Mouse (Mus musculus) heart, adult 2 months (tissue): ENCODE data around the gene Aoc3. TPM values are rescaled to one million over a fixed set of nuclear protein-coding genes. Genes with fewer than 3 reads are reported as not detected.

Experiments used
- DNase-seq, 2 experiments: peaks; one replicate each; pipeline ENCODE4 v3.0.0; 2021
- H3K27ac ChIP-seq: fragments of 200-600 bp; 2 replicates; pipeline ENCODE4 v1.8.1; 2022
- H3K27me3 ChIP-seq: fragments of 200-500 bp; 2 replicates; pipeline ENCODE4 v1.6.1; 2012; ENCODE audit warnings: mild to moderate bottlenecking, low read length, inconsistent platforms, mixed read lengths; ENCODE audit not compliant: control insufficient read depth, insufficient read depth
- H3K36me3 ChIP-seq: fragments of 200-500 bp; 2 replicates; pipeline ENCODE4 v1.6.1; 2012; ENCODE audit warnings: low read length, inconsistent platforms; ENCODE audit not compliant: control insufficient read depth, insufficient read depth
- H3K4me1 ChIP-seq: fragments of 200-500 bp; 2 replicates; pipeline ENCODE4 v1.6.1; 2011; ENCODE audit warnings: low read length; ENCODE audit not compliant: control insufficient read depth, insufficient read depth
- H3K4me3 ChIP-seq: fragments of 200-600 bp; 2 replicates; pipeline ENCODE4 v1.8.1; 2022
- H3K79me2 ChIP-seq: fragments of 200-500 bp; replicated peaks from 2 replicates; pipeline ENCODE4 v1.6.1; 2012; ENCODE audit warnings: mild to moderate bottlenecking, inconsistent platforms, low read length, moderate library complexity, mixed read lengths; ENCODE audit not compliant: control insufficient read depth, insufficient read depth
- H3K9ac ChIP-seq: fragments of 200-500 bp; 2 replicates; pipeline ENCODE4 v1.6.1; 2012; ENCODE audit warnings: low read depth, mild to moderate bottlenecking, control low read depth, inconsistent platforms, low read length, mixed read lengths
- CTCF ChIP-seq: fragments of 200-600 bp; IDR thresholded peaks from 2 replicates; pipeline ENCODE4 v1.8.1; 2022; ENCODE audit warnings: antibody characterized with exemption, mild to moderate bottlenecking, moderate library complexity
- EP300 ChIP-seq: fragments of 200-500 bp; IDR thresholded peaks from 2 replicates; pipeline ENCODE4 v1.6.1; 2011; ENCODE audit warnings: low read depth, low read length, control low read depth; ENCODE audit not compliant: insufficient read depth
- POLR2A ChIP-seq: fragments of 200-500 bp; IDR thresholded peaks from 2 replicates; pipeline ENCODE4 v1.6.1; 2011; ENCODE audit warnings: mild to moderate bottlenecking, low read depth, low read length, control low read depth; ENCODE audit not compliant: insufficient read depth
- WGBS: fragments of 180-500 bp; shearing (Covaris S2); methylation state at CpG from one replicate; pipeline ENCODE4 v1.1.7; 2018; 5-methylcytosine and 5-hydroxymethylcytosine counted together
- intact Hi-C: fragments of 180-260 bp; cut with DNase I; formaldehyde crosslinking; loops from one replicate; pipeline ENCODE4 v1.15.1; 2025
- polyA plus RNA-seq: library from polyadenylated mRNA; depleted of rRNA; stranded (reverse); fragments of >200 nt; gene quantifications from 2 replicates; pipeline ENCODE4 v1.2.3, GENCODE M21; 2012
- total RNA-seq, 2 experiments: library from RNA; stranded (reverse); gene quantifications; 2 replicates each; pipeline ENCODE4 v1.2.3; 2021

Aoc3 gene
- total and polyA plus RNA-seq, 3 experiments, result 11.5 to 21.8 (median 13.3) TPM

DNA sequence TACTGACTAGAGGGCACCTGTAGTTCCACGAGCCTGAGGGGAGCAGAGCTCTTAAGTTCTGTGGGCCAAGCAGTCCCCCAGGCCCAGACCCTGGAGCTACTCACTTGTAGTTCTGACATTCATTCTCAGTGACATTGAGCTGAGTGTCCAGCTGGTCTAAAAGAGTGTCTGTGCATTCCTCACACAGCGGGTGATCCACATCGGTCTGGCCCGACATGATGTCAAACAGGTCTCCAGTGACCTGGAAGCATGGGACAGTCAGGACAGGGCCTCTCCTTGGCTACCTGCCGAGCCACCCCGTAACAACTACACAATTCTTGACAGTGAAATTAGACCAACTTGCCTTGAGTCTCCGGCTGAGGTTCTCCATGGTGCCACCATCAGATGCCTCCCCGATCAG is 35.2 kb upstream of the Aoc3 start:
- TF ChIP-seq POLR2A (no peak), EP300 (no peak), CTCF (no peak)
- DNase-seq, result no peak
- intact Hi-C loops, result no loop called here

DNA sequence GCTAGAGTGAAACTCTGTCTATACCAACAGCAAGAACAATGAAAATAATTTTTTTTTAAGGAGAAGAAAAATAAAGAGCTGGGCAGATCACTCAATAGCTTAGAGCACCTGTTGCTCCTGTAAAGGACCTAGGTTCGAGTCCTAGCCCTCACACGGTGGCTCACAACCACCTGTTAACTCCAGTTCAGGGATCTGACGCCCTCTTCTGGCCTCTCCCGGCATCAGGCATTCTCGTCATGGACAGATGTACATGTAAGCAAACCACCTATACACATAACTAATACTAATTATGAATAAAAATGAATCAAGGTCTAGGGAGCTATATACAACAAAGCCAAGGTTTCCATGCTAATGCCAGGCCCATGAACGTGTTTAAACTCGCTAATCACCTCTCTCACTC is 29.5 kb upstream of the Aoc3 start:
- intact Hi-C loops, result loop anchor here (10.0 kb wide), 1 partner anchor 306 kb away; no protein-coding TSS in a partner anchor
- Histone ChIP-seq H3K27me3 (no peaks in the 10 kb centered on the region), H3K4me3 (no peak overlapping the region; the same call in 1 of the 2 replicates), H3K9ac (no peak overlapping the region; the same call in 1 of the 2 replicates), H3K4me1 (peaks cover 3% of the 10 kb centered on the region), H3K27ac (no peak overlapping the region), H3K36me3 (peaks cover 3% of the 10 kb centered on the region), H3K79me2 (peaks cover 6% of the 10 kb centered on the region; the same call in 1 of the 2 replicates)
- WGBS, result 57% methylated on average over 7 of the region's 7 CpGs
- TF ChIP-seq EP300 (no peak), CTCF (peak; percentile 26)
- DNase-seq, result no peak

More for the DNA sequence above, 35.2 kb upstream of the Aoc3 start:
- Histone ChIP-seq H3K27ac (no peak overlapping the region), H3K4me1 (no peaks in the 10 kb centered on the region), H3K4me3 (no peak overlapping the region), H3K36me3 (no peaks in the 10 kb centered on the region), H3K27me3 (no peaks in the 10 kb centered on the region), H3K9ac (no peak overlapping the region), H3K79me2 (no peaks in the 10 kb centered on the region)
- WGBS, result 94% methylated on average over 8 of the region's 8 CpGs

DNA sequence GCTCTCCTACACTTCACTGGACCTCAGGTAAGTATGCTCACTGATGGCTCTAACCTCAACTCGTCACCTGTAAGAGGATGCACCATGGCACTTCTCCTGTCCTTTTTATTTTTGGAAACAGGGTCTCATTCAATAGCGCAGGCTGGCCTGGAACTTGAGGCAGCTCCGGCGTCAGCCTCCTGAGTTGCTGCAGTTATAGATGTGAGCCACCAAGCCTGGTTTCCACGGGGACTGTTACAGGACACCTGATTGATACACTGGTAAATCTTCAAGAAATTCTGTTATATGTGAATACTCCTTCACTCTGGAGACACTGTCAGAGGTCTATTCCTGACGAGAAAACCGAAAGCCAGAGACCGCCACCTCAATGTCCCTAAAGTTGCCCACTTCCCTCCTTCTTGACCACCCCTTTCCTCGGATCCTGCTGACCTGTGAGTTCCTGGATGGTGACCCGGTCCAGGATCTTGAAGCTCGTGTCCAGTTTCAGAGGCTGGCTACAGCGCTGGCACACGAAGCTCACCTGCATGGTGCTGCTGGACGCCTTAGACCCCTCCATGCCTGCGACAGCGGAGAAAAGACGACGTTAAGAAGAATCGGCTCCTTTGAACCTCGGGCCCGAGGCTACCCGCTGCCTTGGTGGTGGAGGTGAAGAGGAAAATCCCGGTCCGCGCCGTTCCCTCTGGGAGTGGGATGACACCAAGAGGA is 29.0 kb upstream of the Aoc3 start:
- 8% methylated on average over 26 of the region's 26 CpGs for WGBS
- Histone ChIP-seq H3K27ac (peak overlapping the region; percentile 70), H3K36me3 (peaks cover 3% of the 10 kb centered on the region), H3K9ac (peak overlapping the region; percentile 85), H3K27me3 (no peaks in the 10 kb centered on the region), H3K4me1 (peaks cover 3% of the 10 kb centered on the region), H3K79me2 (peaks cover 6% of the 10 kb centered on the region; the same call in 1 of the 2 replicates), H3K4me3 (peak overlapping the region; percentile 82)
- no peak for DNase-seq
- TF ChIP-seq CTCF, result no peak
- TF ChIP-seq POLR2A, result no peak
- TF ChIP-seq EP300, result no peak
- intact Hi-C loops, result loop anchor here (1.0 to 10.0 kb wide), 2 partner anchors 89 to 307 kb away; no protein-coding TSS in a partner anchor

DNA sequence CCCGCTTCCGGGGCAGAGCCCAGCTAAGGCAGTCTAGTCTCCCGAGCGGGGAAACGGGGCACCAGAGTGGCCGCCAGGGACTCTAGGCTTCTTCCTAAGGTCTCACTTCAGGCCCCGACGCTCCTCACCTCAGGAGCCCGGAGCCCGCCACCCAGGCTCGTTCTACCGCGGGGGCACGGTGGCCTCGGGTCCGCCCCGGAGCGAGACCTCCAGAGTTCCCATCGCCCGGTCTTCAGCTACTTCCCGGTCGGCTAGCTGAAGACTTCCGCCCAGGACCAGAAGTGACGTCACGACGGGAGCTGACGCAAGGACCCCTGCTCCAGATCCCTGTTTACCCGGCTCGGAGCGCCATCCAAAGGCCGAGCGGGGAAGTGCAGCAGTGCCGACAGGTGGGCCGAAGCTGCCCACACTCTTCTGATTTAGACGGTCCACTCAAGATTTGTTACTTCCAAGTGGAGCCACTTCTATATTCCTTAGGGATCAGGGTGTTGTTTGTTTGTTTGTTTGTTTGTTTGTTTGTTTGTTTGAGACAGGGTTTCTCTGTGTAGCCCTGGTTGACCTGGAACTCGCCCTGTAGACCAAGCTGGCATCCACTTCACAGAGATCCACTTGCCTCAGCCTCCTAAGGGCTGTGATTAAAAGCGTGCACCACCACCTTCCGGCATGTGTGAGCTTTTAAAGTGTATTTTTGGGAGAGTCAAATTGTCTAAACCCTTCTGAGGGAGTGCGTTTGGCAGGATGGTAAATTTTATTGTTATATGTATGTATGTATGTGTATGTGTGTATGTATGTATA is 28.2 kb upstream of the Aoc3 start, which contains the start of gene Becn1:
Becn1 (minus strand) TSS at position 283 of the 795 bp plus-strand sequence.
- Histone ChIP-seq H3K27ac (peak within 1 kb of the TSS; percentile 70), H3K36me3 (peaks cover 3% of the 10 kb centered on the region), H3K4me3 (peak within 1 kb of the TSS; percentile 82), H3K4me1 (peaks cover 3% of the 10 kb centered on the region), H3K9ac (peak within 1 kb of the TSS; percentile 85), H3K79me2 (peaks cover 6% of the 10 kb centered on the region; the same call in 1 of the 2 replicates), H3K27me3 (no peaks in the 10 kb centered on the region)
- TF ChIP-seq CTCF, result peak; percentile 100
- peak; percentile 89 for TF ChIP-seq EP300
- TF ChIP-seq POLR2A, result peak; percentile 71
- intact Hi-C loops, result loop anchor here (1.0 to 10.0 kb wide), 2 partner anchors 90 to 307 kb away; no protein-coding TSS in a partner anchor
- 7% methylated on average over 39 of the region's 39 CpGs for WGBS
- peak; percentile 94 to 98 for DNase-seq

DNA sequence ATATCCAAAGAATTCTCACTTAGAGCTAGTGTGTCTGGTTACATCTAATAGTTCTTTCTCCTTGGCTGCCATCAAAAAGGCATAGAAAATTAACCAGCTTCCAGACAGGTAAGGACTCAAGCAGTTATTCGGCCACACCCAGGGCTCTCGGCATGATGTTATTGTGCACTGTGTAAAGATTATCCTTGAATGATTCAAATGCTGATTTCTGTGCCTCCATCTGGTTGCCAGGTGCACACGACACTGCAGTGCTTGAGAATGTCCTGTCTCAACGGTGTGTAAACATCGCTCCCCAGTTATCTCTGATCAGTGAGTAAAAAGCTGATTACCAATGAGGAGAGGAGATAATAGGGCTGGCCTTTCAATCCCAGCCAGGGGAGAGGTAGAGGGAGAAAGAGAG is 22.7 kb upstream of the Aoc3 start:
- no peak for TF ChIP-seq EP300
- no peak for TF ChIP-seq CTCF
- TF ChIP-seq POLR2A, result no peak
- H3K9ac ChIP-seq, result no peak overlapping the region
- 34% methylated on average over 5 of the region's 5 CpGs for WGBS

DNA sequence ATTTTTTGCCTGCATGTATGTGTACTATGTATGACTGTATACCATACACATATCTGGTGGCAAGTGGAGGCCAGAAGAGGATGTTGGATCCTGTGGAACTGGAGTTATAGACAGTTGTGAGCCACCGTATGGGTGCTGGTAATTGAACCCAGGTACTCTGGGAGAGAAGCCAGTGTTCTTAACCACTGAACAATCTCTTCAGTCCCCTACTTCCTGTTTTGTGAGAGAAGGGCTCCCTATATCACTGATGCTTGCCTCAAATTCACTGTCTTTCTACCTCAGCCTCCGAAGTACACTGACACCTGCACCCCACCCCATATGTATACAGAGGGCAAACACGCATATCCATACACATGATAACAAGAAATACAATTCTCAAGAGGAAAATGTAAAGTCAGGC is 19.3 kb upstream of the Aoc3 start:
- TF ChIP-seq CTCF (no peak), EP300 (no peak), POLR2A (no peak)
- no peak overlapping the region for H3K27ac ChIP-seq
- no peak overlapping the region for H3K9ac ChIP-seq
- H3K36me3 ChIP-seq, result no peaks in the 10 kb centered on the region
- DNase-seq, result no peak
- H3K79me2 ChIP-seq, result no peaks in the 10 kb centered on the region
- no peak overlapping the region for H3K4me3 ChIP-seq
- H3K4me1 ChIP-seq, result no peaks in the 10 kb centered on the region
- no peaks in the 10 kb centered on the region for H3K27me3 ChIP-seq
- intact Hi-C loops, result no loop called here
- 74% methylated on average over 3 of the region's 3 CpGs for WGBS

More for the DNA sequence above, 22.7 kb upstream of the Aoc3 start:
- Histone ChIP-seq H3K4me3 (no peak overlapping the region), H3K79me2 (no peaks in the 10 kb centered on the region), H3K27ac (no peak overlapping the region), H3K36me3 (no peaks in the 10 kb centered on the region), H3K27me3 (no peaks in the 10 kb centered on the region), H3K4me1 (no peaks in the 10 kb centered on the region)
- intact Hi-C loops, result loop anchor here (10.0 kb wide), 1 partner anchor 313 kb away; no protein-coding TSS in a partner anchor
- no peak for DNase-seq
